Mouse (Mus musculus) midbrain, embryonic 10.5 days (tissue): Measurements from ENCODE around the gene Haus7. TPM values are rescaled to one million over a fixed set of nuclear protein-coding genes. Genes with fewer than 3 reads are reported as not detected.

Experiments used
- polyA plus RNA-seq: library from polyadenylated mRNA; unstranded; fragments of >200 nt; fragmentation: Nextera tagmentation; extraction: Ambion mirVana; gene quantifications from 2 replicates; pipeline ENCODE4 v1.2.1, GENCODE M21; 2016

Haus7 gene
- polyA plus RNA-seq, 1 experiment from 2014 or later = 85.0 TPM

Other genes with a start within 250 kb of the Haus7 start
- 0.31 and 0.55 TPM in 2 replicates for gene Xlr4b, start 244.7 kb downstream of the Haus7 start, polyA plus RNA-seq
- 14.8 and 16.4 TPM in 2 replicates for gene F8a, start 230.8 kb downstream of the Haus7 start, polyA plus RNA-seq
- not detected in 2 replicates for gene Xlr4c, start 215.9 kb downstream of the Haus7 start, polyA plus RNA-seq
- not detected in 2 replicates for gene Xlr3c, start 193.7 kb downstream of the Haus7 start, polyA plus RNA-seq
- not detected in 2 replicates for gene Xlr5a, start 166.1 kb downstream of the Haus7 start, polyA plus RNA-seq
- not detected in 2 replicates for gene Xlr5c, start 166.1 kb downstream of the Haus7 start, polyA plus RNA-seq
- not detected in 2 replicates for gene Gm45015, start 122.2 kb downstream of the Haus7 start, polyA plus RNA-seq
- 15.3 and 16.3 TPM in 2 replicates for gene Zfp275, start 116.4 kb downstream of the Haus7 start, polyA plus RNA-seq
- not detected in 2 replicates for gene Gm18336, start 60.3 kb downstream of the Haus7 start, polyA plus RNA-seq
- gene Zfp92, start 47.9 kb downstream of the Haus7 start, polyA plus RNA-seq = 0.06 and 0.11 TPM in 2 replicates
- not detected in 2 replicates for gene Trex2, start 23.7 kb downstream of the Haus7 start, polyA plus RNA-seq
- 16.4 and 27.9 TPM in 2 replicates for gene Bgn, start 24.6 kb upstream of the Haus7 start, polyA plus RNA-seq
- gene Atp2b3, start 44.0 kb upstream of the Haus7 start, polyA plus RNA-seq = 0.17 and 0.19 TPM in 2 replicates
- 16.6 and 32.4 TPM in 2 replicates for gene Dusp9, start 180.4 kb upstream of the Haus7 start, polyA plus RNA-seq
- gene Pnck, start 201.1 kb upstream of the Haus7 start, polyA plus RNA-seq = 7.0 and 12.6 TPM in 2 replicates
- gene Slc6a8, start 214.1 kb upstream of the Haus7 start, polyA plus RNA-seq = 4.1 and 4.6 TPM in 2 replicates